Mouse (Mus musculus) neural tube, embryonic 13.5 days (tissue): Measurements from ENCODE around the gene Gm498. TPM values are rescaled to one million over a fixed set of nuclear protein-coding genes. Genes with fewer than 3 reads are reported as not detected.

Source experiments
- ATAC-seq: fragments of 200-750 bp; cut with Nextera tagmentation; 2 replicates; pipeline ENCODE4 v1.8.0; 2017; ENCODE audit warnings: low read depth, mild to moderate bottlenecking, moderate TSS enrichment, moderate library complexity
- H3K27ac ChIP-seq: fragments of 300-500 bp; sonication (generic); replicated peaks from 2 replicates; pipeline ENCODE4 v1.5.1; 2015; ENCODE audit warnings: moderate library complexity, mild to moderate bottlenecking, inconsistent platforms
- H3K27me3 ChIP-seq: fragments of 300-500 bp; sonication (generic); 2 replicates; pipeline ENCODE4 v1.6.1; 2015; ENCODE audit warnings: mild to moderate bottlenecking, inconsistent platforms
- H3K36me3 ChIP-seq: fragments of 300-500 bp; sonication (generic); 2 replicates; pipeline ENCODE4 v1.6.1; 2015; ENCODE audit warnings: mild to moderate bottlenecking, inconsistent platforms
- H3K4me1 ChIP-seq: fragments of 300-500 bp; sonication (generic); replicated peaks from 2 replicates; pipeline ENCODE4 v1.6.1; 2015; ENCODE audit warnings: inconsistent platforms
- H3K4me2 ChIP-seq: fragments of 300-500 bp; sonication (generic); 2 replicates; pipeline ENCODE4 v1.6.1; 2015; ENCODE audit warnings: inconsistent platforms, mild to moderate bottlenecking, moderate library complexity
- H3K4me3 ChIP-seq: fragments of 300-500 bp; sonication (generic); 2 replicates; pipeline ENCODE4 v1.5.1; 2015; ENCODE audit warnings: mild to moderate bottlenecking, inconsistent platforms
- H3K9ac ChIP-seq: fragments of 300-500 bp; sonication (generic); 2 replicates; pipeline ENCODE4 v1.6.1; 2015; ENCODE audit warnings: moderate library complexity, mild to moderate bottlenecking, inconsistent platforms
- H3K9me3 ChIP-seq: fragments of 300-500 bp; sonication (generic); 2 replicates; pipeline ENCODE4 v1.6.1; 2016; ENCODE audit warnings: inconsistent platforms
- WGBS: fragments of 180-500 bp; shearing (Covaris S2); methylation state at CpG from one replicate; pipeline ENCODE4 v1.1.7; 2015; 5-methylcytosine and 5-hydroxymethylcytosine counted together
- microRNA-seq: library from miRNA; unstranded; fragments of <30 nt; microRNA quantifications from one replicate; pipeline ENCODE4, GENCODE M21; 2016
- polyA plus RNA-seq: library from polyadenylated mRNA; unstranded; fragments of >200 nt; fragmentation: Nextera tagmentation; extraction: Ambion mirVana; gene quantifications from 2 replicates; pipeline ENCODE4 v1.2.1, GENCODE M21; 2015

The Gm498 gene
- polyA plus RNA-seq, 1 experiment from 2014 or later = not detected

DNA sequence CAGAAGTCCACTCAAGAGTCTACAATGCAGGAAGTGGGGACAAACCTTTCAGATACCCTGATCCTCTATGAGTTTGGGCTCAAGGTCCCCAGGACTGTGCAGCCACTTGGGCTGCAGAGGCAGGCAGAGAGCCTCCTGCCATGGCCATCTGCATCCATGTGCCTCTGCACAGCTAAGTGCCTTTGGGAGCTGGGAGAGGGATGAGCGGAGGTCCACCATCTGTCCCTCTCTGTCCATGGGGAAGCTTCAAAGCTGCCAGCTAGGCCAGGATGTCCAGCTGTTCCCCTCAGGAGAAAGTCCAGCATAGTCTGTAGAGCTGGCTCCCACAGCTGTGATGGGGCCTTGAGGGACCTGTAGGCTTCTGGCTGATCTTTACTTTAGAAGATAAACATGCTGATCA, 38.5 kb downstream of the Gm498 start:
- Histone ChIP-seq H3K9me3 (no peaks in the 10 kb centered on the region), H3K4me1 (no peaks in the 10 kb centered on the region), H3K4me3 (no peak overlapping the region), H3K4me2 (no peak overlapping the region), H3K36me3 (no peaks in the 10 kb centered on the region), H3K9ac (no peak overlapping the region), H3K27me3 (no peaks in the 10 kb centered on the region), H3K27ac (no peak overlapping the region)
- no peak for ATAC-seq
- 93% methylated on average over 1 of the region's 1 CpGs for WGBS

DNA sequence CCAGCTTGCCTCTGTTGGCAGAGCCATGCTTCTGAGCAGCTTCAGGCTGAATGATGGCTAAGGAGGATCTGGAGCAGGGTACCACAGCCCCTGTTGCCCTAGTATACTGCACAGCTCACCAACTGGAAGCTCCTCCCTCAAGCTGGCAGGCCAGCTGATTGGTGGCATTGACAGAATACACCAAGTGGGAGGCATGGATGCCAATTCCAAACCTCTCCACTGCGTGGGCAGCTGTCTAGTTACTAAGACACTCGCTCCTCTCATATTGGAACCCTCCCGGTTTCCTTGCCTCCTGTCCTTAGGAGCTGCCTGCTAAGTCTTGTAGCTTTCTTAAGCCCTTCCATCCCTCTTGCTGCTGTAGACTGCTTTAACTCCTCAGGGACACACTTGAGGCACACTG, 39.0 kb downstream of the Gm498 start:
- no peaks in the 10 kb centered on the region for H3K27me3 ChIP-seq
- H3K9ac ChIP-seq = no peak overlapping the region
- no peaks in the 10 kb centered on the region for H3K36me3 ChIP-seq
- no peak overlapping the region for H3K4me2 ChIP-seq
- no peaks in the 10 kb centered on the region for H3K4me1 ChIP-seq
- 80% methylated on average over 3 of the region's 3 CpGs for WGBS
- no peak overlapping the region for H3K27ac ChIP-seq
- H3K4me3 ChIP-seq = no peak overlapping the region
- no peaks in the 10 kb centered on the region for H3K9me3 ChIP-seq
- ATAC-seq = no peak

DNA sequence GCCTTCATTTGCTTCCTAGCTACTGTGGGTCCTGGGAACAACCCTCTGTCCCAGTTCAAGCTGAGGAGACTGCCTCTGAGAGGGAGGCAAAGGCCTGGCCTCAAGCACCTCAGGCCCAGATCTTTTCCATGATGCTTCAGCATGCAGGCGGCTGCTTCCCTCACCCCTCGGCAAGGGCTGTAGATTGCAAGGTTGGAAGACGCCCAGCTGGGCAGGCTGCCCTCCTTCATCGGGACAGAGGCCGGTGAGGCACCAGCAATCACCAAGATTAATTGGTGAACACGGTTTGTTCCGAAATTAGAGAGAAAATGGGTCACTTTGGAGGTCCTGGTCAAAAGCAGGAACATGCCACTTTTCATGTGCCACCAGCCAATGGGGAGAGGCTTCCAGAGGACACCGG, 47.0 kb downstream of the Gm498 start:
- no peak for ATAC-seq
- H3K4me2 ChIP-seq = no peak overlapping the region
- H3K4me1 ChIP-seq = no peaks in the 10 kb centered on the region
- H3K36me3 ChIP-seq = no peaks in the 10 kb centered on the region
- no peak overlapping the region for H3K27ac ChIP-seq
- WGBS = 90% methylated on average over 8 of the region's 8 CpGs
- no peak overlapping the region for H3K4me3 ChIP-seq
- H3K27me3 ChIP-seq = no peaks in the 10 kb centered on the region
- no peaks in the 10 kb centered on the region for H3K9me3 ChIP-seq
- H3K9ac ChIP-seq = no peak overlapping the region

DNA sequence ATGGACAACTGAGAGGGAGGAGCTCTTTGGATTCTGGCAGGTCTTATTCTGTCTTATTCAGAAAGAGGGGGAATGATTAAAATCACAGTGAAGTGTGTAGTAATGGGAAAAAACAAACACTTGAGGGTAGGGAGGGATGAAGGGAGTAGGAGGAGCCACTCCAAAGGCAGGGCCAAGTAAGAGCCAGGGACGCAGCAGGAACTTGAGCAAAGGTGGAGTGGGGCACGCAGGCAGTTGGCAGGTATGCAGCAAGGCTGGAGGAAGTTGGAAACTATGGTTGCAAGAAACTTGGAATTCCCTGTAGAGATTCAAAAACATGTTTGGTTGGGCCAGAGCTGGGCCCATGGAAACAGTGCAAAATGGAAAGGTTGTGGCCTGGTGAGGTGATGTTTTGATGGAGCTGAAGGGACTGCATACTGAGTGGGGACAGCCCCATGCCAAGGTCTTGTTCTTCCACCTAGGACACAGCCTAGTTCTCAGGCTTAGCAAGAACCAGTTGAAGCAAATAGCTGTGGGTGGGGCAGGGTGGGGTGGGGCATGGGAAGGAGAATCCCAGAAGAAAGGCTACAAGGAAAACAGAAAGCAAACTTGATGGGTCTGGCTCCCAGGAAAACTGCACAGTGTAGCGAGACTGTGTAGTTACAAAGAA, 52.5 kb downstream of the Gm498 start:
- no peak for ATAC-seq

DNA sequence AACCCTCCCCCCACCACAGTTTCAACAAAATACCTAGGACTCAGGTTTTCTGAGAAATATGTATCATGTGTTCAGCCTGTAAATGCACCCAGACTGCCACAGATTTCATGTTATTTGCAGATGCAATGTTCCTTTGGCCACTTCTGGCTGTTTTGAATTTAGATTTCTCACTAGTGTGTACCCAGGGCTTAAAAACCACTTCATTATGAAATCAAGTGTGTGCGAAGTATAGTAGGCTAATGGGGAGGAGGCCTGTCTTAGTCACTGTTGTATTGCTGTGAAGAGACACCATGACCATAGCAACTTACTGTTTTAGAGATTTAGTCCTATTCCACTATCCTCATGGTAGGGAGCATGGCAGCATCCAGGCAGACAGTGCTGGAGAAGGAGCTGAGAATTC, 63.3 kb downstream of the Gm498 start:
- H3K27me3 ChIP-seq = no peaks in the 10 kb centered on the region
- no peak overlapping the region for H3K4me3 ChIP-seq
- ATAC-seq = no peak
- no peak overlapping the region for H3K9ac ChIP-seq
- 97% methylated on average over 1 of the region's 1 CpGs for WGBS
- no peaks in the 10 kb centered on the region for H3K4me1 ChIP-seq
- H3K4me2 ChIP-seq = no peak overlapping the region
- no peaks in the 10 kb centered on the region for H3K36me3 ChIP-seq
- H3K27ac ChIP-seq = no peak overlapping the region
- no peaks in the 10 kb centered on the region for H3K9me3 ChIP-seq

More for the DNA sequence above, 52.5 kb downstream of the Gm498 start:
- no peaks in the 10 kb centered on the region for H3K36me3 ChIP-seq
- H3K9me3 ChIP-seq = no peaks in the 10 kb centered on the region
- no peak overlapping the region for H3K4me2 ChIP-seq
- peaks cover 10% of the 10 kb centered on the region; the same call in 1 of the 2 replicates for H3K4me1 ChIP-seq
- no peak overlapping the region for H3K27ac ChIP-seq
- H3K9ac ChIP-seq = no peak overlapping the region
- no peaks in the 10 kb centered on the region for H3K27me3 ChIP-seq
- 82% methylated on average over 3 of the region's 3 CpGs for WGBS
- no peak overlapping the region for H3K4me3 ChIP-seq

- peak overlapping the region; percentile 11; the same call in 1 of the 2 replicates for H3K27ac ChIP-seq
- no peak overlapping the region for H3K4me3 ChIP-seq
- no peaks in the 10 kb centered on the region for H3K27me3 ChIP-seq
- ATAC-seq = peak; percentile 82
- no peaks in the 10 kb centered on the region for H3K9me3 ChIP-seq
- no peak overlapping the region for H3K4me2 ChIP-seq
- peaks cover 15% of the 10 kb centered on the region; the same call in 1 of the 2 replicates for H3K4me1 ChIP-seq
- WGBS = 22% methylated on average over 4 of the region's 4 CpGs
- no peak overlapping the region for H3K9ac ChIP-seq
- H3K36me3 ChIP-seq = no peaks in the 10 kb centered on the region
Measured at GRCm38 (mm10) chr7:143938647-143939046, 72.0 kb downstream of the Gm498 start.

DNA sequence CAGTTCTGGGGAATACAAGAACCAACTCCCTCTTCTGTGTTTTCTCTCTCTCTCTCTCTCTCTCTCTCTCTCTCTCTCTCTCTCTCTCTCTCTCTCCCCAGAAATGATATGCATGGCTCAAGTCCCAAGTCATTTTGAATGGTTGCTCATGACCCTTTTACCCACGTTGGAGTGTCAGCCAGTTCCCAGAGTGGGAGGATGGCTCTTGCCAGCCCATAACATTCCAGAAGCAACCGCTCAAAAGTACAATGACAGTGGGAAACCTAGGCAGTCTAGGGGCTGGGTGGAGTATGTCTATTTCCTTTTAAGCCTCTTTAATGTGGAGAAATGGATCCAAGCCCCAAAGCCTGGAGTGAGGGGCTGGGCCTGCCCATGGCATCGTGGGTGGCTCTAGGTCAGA, 72.8 kb downstream of the Gm498 start:
- Histone ChIP-seq H3K4me1 (peaks cover 15% of the 10 kb centered on the region; the same call in 1 of the 2 replicates), H3K27ac (no peak overlapping the region), H3K4me2 (no peak overlapping the region), H3K36me3 (no peaks in the 10 kb centered on the region), H3K9me3 (no peaks in the 10 kb centered on the region), H3K9ac (no peak overlapping the region), H3K27me3 (no peaks in the 10 kb centered on the region), H3K4me3 (no peak overlapping the region)
- ATAC-seq = peak; percentile 20; the same call in 1 of the 2 replicates
- 63% methylated on average over 3 of the region's 3 CpGs for WGBS

DNA sequence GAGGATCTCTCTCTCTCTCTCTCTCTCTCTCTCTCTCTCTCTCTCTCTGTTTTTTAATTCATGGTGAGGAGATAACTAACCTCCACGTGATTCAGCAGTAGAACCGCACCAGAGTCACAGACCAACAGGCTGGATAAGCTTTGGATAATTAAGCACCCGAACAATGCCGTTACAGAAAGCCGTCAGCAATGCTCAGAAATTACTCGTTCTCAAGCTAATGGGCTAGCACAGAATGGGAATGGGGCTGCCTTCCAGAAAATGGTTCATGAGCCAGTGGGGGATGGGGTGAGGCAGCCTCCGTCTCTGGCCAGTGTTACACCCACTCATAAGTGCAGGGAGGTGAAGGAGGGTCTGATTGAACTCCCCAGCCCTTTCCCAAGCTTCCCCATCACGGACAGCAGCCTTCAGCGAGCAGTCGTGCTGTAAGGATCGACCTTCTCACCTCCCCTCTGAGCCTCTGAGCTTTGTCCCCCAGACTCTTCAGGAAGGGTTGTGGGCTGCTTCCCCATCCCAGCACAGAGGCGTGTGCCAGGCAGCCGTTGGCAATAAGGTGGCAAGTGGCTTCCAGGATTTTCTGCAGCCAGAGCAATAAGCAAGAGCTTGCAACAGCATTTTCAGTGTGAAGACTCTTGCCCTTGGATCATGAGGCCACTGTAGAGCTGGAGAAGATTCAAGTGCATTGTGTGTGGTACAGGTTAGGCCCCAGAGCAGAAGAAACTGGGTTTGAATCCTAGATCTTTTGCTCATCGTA, 76.5 kb downstream of the Gm498 start:
- Histone ChIP-seq H3K4me2 (no peak overlapping the region), H3K9me3 (no peaks in the 10 kb centered on the region), H3K36me3 (no peaks in the 10 kb centered on the region), H3K4me1 (peaks cover 15% of the 10 kb centered on the region; the same call in 1 of the 2 replicates), H3K27ac (no peak overlapping the region), H3K4me3 (no peak overlapping the region), H3K27me3 (no peaks in the 10 kb centered on the region), H3K9ac (no peak overlapping the region)
- WGBS = 73% methylated on average over 14 of the region's 14 CpGs
- no peak for ATAC-seq

DNA sequence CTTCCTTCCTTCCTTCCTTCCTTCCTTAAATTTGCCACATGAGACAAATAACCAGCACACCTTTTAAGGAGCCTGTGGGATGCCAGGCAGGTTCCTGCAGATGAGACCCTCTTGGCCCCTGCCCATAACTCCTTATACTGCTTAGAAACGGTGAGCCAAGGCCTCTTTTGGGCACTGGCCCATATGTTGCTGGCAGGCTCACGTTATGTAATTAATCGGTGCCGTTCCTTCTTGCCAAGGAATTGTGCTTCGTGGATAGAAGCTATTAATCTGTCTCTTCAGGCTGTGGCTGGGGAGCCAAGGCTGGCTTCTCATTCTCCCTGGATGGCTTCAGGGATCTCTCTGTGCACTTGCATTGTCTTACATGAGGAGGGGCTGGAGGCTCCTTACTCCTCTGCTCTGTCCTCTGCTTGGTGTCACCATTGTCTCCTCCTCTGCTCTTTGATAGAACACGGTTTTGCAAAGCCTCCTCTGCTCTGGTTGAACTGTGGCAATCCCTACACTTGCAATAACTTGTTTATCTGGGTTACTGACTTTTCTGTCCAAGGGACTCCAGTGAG, 77.9 kb downstream of the Gm498 start:
- H3K27me3 ChIP-seq = no peaks in the 10 kb centered on the region
- no peaks in the 10 kb centered on the region for H3K36me3 ChIP-seq
- 39% methylated on average over 6 of the region's 6 CpGs for WGBS
- H3K4me2 ChIP-seq = no peak overlapping the region
- peaks cover 4% of the 10 kb centered on the region; the same call in 1 of the 2 replicates for H3K4me1 ChIP-seq
- no peak overlapping the region for H3K4me3 ChIP-seq
- H3K9ac ChIP-seq = no peak overlapping the region
- 0 out of 2 replicates have a peak, but pooled peaks have one; percentile 43 for ATAC-seq
- no peaks in the 10 kb centered on the region for H3K9me3 ChIP-seq
- H3K27ac ChIP-seq = no peak overlapping the region

Small RNA genes within 50 kb of the gene (microRNA-seq; reads per million reads assigned to microRNA genes)
- gene Mir6404 = not detected

Other genes starting within 250 kb of the Gm498 start
- gene Tnfrsf26, start 238.1 kb upstream of the Gm498 start, polyA plus RNA-seq = 0.10 and 0.28 TPM in 2 replicates
- gene Tnfrsf22, start 217.2 kb upstream of the Gm498 start, polyA plus RNA-seq = 3.2 and 4.2 TPM in 2 replicates
- gene Tnfrsf23, start 181.0 kb upstream of the Gm498 start, polyA plus RNA-seq = 0.43 and 0.96 TPM in 2 replicates
- 27.8 and 34.4 TPM in 2 replicates for gene Osbpl5, start 109.9 kb upstream of the Gm498 start, polyA plus RNA-seq
- gene Mrgprg, start 99.8 kb upstream of the Gm498 start, polyA plus RNA-seq = not detected in 2 replicates
- 4.6 and 5.1 TPM in 2 replicates for gene Mrgpre, start 82.3 kb upstream of the Gm498 start, polyA plus RNA-seq
- 5.4 and 8.5 TPM in 2 replicates for gene Nadsyn1, start 44.0 kb upstream of the Gm498 start, polyA plus RNA-seq
- 48.7 and 52.5 TPM in 2 replicates for gene Dhcr7, start 43.7 kb upstream of the Gm498 start, polyA plus RNA-seq
- 6.4 and 6.7 TPM in 2 replicates for gene Shank2, start 135.1 kb downstream of the Gm498 start, polyA plus RNA-seq